9 mouse cellular contexts compared by ENCODE assay signal in the genomic region with DNA sequence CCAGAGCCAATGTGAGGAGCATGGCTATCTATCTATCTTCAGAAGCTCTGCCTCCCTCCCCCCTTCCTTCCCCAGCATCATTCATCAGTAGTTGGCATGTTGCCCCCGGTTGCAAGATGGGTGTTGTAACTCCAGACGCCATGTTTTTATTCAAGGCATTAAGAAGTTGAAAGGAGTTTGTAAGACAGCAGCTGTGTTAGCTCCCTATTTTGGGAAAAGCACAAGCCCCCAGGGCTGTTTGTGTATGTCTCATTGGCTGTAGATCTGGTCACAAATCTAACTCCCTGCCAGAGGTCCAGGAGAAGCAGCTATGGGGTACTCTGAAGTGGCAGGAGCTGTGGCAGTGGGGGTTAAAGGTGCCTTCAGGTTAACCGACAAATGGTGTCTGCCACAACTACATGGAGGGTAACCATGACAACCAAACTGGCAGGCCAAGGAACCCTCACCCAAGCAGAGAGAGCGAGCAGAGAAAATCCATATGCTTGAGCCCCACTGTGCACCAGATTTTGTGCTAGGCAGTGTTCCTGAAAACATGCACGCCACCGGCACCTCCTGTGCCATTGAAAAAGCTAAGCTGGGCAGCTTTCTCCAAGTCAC.
DNase-seq lines count a peak whose midpoint lies in the region; TF ChIP-seq lines count a peak whose summit lies in the region.
"Had no signal": no experiment of that assay in that cellular context is flagged by ENCODE, and none has a peak within 500 bp of the region (broad histone marks: within the 10 kb centered on the region; RNA-seq: fewer than 3 reads in every experiment).

No protein-coding gene starts in this region.

- peak in 1 of 2 experiments; percentile 36 for DNase-seq in layer of hippocampus, adult 2 months (ENCODE audit: low spot score in 2 of 2)
- no peak for DNase-seq in layer of hippocampus, postnatal 25 days (ENCODE audit: extremely low spot score in 1 of 2, low spot score in 1 of 2)
- peak; percentile 77 to 90 for DNase-seq in cerebellum, adult 2 months
- peak; percentile 58 to 63 for DNase-seq in layer of hippocampus, adult 8-10 months (ENCODE audit: low spot score in 2 of 2)
- no peak for DNase-seq in adrenal gland, postnatal 25 days
- DNase-seq in adrenal gland, adult 18-20 months (ENCODE audit: low spot score in 2 of 2): no peak
- no peak for DNase-seq in testis, postnatal 14 days (ENCODE audit: low spot score)
- DNase-seq: adrenal gland, adult 2 months had no signal

- WGBS in cerebellum, adult 2 months: 9% methylated on average over 6 of the region's 6 CpGs
- 33% methylated on average over 6 of the region's 6 CpGs for WGBS in olfactory bulb, adult 2 months

- TF ChIP-seq CTCF in layer of hippocampus, adult 2 months (conservative IDR thresholded peaks at IDR 0.05): no peak
- no peak for TF ChIP-seq CTCF in cerebellum, adult 2 months (IDR thresholded peaks at IDR 0.05; ENCODE audit: borderline replicate concordance, insufficient read depth, low read depth, low read length)
- TF ChIP-seq CTCF in olfactory bulb, adult 2 months (IDR thresholded peaks at IDR 0.05; ENCODE audit: insufficient read depth, low read depth, low read length): no peak

- H3K4me3 ChIP-seq in layer of hippocampus, adult 2 months: no peak overlapping the region
- no peak overlapping the region for H3K4me3 ChIP-seq in cerebellum, adult 2 months (replicated peaks; ENCODE audit: insufficient read depth, low read depth, low read length)
- H3K4me3 ChIP-seq in olfactory bulb, adult 2 months (ENCODE audit: insufficient read depth, low read depth, low read length): no peak overlapping the region

- peak overlapping the region; percentile 65 for H3K27ac ChIP-seq in layer of hippocampus, adult 2 months
- no peak overlapping the region for H3K27ac ChIP-seq in cerebellum, adult 2 months (ENCODE audit: insufficient read depth, low read length)
- H3K27ac ChIP-seq in olfactory bulb, adult 2 months (ENCODE audit: insufficient read depth, low read depth, low read length): 0 out of 2 replicates have a peak overlapping the region, but pooled peaks have one; percentile 20

- no peak for TF ChIP-seq POLR2A in cerebellum, adult 2 months (IDR thresholded peaks at IDR 0.05; ENCODE audit: borderline replicate concordance, insufficient read depth, low read length)
- no peak for TF ChIP-seq POLR2A in olfactory bulb, adult 2 months (IDR thresholded peaks at IDR 0.05; ENCODE audit: insufficient read depth, low read depth, low read length)

- H3K4me1 ChIP-seq in cerebellum, adult 2 months (ENCODE audit: control insufficient read depth, insufficient read depth, low read length): peaks cover 37% of the 10 kb centered on the region
- H3K4me1 ChIP-seq in olfactory bulb, adult 2 months (ENCODE audit: control insufficient read depth, insufficient read depth, low read length): peaks cover 33% of the 10 kb centered on the region

- no peaks in the 10 kb centered on the region for H3K27me3 ChIP-seq in cerebellum, adult 2 months (ENCODE audit: control insufficient read depth, insufficient read depth, low read length)

Comparison
In these comparisons a context has a peak if more than half of its experiments do, and no peak if none do; other contexts are left out.
1. DNase-seq: peak in cerebellum, adult 2 months (2 of 2) and layer of hippocampus, adult 8-10 months (2 of 2); none in layer of hippocampus, postnatal 25 days (0 of 2), adrenal gland, postnatal 25 days (single experiment), adrenal gland, adult 18-20 months (0 of 2) and testis, postnatal 14 days (single experiment).